Mouse (Mus musculus): ENCODE measurements around the gene Zfp553.

The Zfp553 gene

DNA sequence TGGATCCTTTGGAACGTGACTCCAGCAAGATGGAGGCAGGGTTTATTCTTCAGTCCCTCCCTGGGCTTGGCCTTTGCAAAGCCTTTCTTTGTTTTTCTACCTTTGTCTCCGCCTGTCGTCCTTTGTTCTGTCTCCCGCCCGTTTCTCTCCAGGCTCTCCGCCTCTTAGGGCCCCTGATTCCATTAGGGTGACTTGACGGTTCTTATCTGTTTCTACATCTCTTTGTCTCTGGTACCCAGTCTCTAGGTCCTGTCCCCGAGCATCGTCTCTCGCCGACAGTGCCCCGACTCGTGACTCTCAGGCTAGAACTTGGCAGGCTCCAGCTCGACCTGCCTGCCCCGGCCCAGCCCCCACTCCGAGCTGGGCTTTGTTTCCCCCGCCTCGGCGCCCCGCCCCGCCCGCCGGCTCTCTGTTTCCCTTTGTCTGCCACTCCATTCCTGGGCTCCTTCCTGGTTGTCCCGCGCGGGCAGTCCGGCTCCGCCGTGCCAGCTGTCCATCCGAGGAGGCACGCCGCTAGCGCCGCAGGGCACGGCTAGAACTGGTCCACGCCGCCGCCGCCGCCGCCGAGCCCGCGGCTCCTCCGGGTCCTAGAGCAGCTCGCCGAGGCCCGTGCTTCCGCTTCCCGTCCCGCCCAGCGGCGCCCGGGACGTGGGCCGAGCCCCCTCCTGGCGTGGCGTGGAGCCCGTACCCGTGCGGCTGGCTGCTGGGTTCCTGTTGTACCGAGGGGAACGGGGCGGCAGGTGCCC is at the start of gene Zfp553, which contains the start of gene Sept1:
Gene Zfp553 (plus strand): TSS at position 440 of the 746 bp plus-strand sequence.
Gene Sept1 (minus strand): TSS at position 509 of the 746 bp plus-strand sequence.
- DNase-seq (ENCODE audit: extremely low read depth, low read depth, low spot score), result no peak

DNA sequence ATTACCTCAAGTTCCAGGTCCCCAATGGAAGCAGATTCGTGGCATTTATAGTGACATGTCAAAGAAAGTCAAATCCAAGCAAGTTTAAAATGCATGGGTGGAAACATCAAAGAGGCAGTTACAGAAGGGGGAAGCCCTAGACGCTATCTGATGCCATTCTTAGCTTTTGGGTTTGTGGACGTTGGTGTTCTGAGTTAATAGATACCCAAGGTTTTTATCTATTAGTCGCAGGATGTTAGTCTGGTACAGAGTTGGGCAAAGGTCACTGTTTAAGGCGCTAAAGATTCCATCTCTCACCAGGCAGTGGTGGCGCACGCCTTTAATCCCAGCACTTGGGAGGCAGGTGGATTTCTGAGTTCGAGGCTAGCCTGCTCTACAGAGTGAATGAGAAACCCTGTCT is 49.5 kb upstream of the Zfp553 start:
- DNase-seq (ENCODE audit: extremely low read depth, low read depth, low spot score), result no peak

DNA sequence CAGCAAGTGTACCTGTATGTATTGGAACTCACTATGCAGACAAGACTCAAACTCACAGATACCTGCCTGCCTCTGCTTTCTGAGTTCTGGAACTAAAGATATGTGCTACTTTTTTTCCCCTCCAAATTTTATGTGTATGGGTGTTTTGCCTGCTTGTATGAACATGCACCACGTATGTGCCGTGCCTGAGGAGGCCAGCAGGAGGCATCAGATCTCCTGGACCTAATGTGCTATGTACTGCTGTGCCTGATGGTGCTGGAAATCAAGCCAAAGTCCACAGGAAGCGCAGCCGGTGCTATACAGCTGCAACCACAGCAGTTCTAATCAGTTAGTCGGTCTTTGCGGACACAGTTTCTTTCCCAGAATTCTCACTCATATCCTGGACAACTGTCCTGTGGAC is 49.0 kb upstream of the Zfp553 start:
- no peak for DNase-seq (ENCODE audit: extremely low read depth, low read depth, low spot score)

DNA sequence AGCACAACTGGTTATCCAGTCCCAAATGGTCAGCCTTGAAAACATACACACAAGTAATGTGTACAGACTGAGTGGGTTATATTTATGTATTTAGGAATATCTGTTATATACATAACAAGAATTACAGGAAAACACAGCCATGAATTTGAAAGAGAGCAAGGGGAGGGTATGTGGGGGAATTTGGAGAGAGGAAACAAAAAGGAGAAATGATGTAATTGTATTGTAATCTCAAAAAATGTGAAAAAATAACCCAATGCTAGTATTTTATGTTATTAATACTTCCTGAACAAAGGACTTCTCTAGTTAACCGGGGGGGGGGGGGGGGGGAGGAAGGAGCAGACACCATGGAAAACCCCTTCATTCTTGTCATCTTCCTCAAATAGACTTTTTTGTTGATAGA is 48.1 kb upstream of the Zfp553 start:
- no peak for DNase-seq (ENCODE audit: extremely low read depth, low read depth, low spot score)

DNA sequence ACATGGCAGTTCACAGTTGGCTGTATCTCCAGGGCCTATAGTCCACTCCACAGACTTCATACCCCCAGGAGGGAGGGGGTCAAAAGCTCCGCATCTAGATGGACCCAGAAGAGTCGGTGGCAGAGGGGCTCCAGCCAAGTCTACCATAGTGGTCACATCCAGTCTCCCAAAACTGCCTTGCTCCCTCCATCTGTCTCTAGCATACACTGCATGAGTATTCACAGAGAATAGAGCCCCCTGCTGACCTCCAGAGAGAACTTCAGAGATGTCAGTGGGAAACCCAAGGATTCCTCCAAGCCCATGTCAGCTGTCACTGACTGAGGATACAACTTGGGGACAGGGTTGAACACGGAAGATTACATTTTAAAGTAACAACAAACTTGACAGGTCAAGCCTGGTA is 47.3 kb upstream of the Zfp553 start:
- no peak for DNase-seq (ENCODE audit: extremely low read depth, low read depth, low spot score)

DNA sequence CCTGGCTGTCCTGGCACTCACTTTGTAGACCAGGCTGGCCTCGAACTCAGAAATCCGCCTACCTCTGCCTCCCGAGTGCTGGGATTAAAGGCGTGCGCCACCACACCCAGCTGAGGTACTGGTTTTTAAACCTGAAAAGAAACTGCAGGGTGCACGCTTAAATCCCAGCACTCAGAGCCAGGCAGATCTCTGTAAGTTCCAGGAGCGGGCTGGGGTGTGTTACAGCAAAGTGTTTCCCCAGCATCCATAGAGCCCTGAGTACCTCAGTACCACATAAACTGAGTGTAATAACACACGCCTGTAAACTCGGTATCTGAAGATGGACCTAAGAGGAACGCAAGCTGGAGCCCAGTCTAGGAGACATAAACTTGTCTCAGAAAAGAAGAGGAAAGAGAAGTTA is 45.5 kb upstream of the Zfp553 start:
- no peak for DNase-seq (ENCODE audit: extremely low read depth, low read depth, low spot score)

DNA sequence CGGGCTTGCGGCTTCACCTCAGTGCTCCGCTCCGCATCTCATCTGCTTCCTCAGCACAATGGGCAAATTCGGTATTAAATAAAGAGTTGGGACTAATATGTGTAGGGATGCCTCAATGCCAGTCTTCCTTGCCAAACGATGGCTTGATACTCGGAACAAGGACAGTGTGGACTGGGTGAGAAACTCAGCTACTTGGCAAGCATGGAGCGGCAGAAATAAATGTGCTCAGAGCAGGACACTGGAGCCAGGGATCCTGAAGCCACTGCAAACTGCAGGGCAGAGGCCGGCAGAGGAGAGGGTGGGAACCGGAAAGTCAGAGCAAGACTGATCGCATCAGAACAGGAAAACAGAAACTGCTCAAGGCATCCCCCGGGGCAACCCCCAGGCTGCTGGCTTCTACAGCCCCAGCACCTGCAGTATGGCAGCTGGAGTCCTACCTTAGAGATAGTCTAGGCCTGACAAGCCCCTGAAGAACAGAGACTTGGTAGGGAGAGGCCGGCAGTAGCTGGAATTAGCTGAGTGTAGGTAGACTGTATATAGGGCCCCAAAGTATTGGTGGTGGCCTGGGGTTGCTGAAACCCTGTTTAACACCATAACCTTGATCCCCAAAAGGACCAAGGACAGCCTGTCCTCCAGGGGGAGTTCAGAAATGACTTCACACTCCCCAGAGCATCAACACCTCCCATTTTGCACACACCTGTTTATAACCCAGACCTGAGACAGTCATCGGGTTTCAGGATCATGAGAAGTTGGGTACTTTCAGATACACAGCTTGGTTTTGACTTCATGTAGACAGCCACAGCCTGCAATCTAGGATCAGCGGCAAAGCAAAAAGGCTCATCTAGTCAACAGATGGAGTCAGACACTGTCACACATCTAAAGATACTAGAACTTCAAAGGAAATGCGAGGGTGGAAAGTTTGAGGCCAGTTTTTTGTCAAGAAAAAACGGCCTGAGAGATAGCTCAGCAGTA is 44.3 kb upstream of the Zfp553 start:
- DNase-seq (ENCODE audit: extremely low read depth, low read depth, low spot score), result no peak

DNA sequence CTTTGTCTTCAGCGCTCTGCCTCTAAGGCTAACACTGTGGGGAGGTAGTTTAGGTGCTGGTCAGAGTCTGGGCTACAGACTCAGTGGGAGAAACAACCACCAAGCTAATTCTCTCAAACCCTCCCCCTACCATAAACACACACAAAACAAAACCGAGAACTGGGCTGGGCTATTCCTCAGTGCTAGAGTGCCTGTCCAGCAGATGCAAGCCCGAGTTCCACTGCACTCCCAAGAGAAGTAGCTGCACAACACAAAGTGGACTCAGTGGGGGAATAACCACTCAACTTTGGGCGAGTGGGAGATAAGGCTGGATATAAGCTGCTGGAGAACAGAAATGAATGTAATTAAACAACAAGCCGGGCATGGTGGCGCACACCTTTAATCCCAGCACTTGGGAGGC is 42.2 kb upstream of the Zfp553 start:
- DNase-seq (ENCODE audit: extremely low read depth, low read depth, low spot score), result no peak

DNA sequence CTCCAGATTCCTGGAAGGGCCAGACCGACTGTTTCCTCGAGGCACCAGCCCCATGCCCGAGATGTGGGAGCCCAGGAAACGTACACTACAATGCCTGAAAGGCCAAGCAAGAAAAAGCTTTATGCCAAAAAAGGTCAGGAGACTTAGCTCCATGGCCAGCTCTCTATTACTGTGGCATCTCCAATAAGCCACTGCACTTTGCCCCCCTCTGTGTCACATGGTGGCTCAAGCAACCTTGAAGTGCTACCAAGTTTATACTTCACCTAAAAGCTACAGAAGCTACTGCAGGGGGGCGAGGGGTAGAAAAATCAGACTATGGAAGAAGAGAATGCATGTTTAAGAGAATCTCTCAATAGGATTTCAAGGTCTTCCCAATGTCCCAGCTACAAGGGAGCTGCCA is 39.9 kb upstream of the Zfp553 start:
- no peak for DNase-seq (ENCODE audit: extremely low read depth, low read depth, low spot score)

DNA sequence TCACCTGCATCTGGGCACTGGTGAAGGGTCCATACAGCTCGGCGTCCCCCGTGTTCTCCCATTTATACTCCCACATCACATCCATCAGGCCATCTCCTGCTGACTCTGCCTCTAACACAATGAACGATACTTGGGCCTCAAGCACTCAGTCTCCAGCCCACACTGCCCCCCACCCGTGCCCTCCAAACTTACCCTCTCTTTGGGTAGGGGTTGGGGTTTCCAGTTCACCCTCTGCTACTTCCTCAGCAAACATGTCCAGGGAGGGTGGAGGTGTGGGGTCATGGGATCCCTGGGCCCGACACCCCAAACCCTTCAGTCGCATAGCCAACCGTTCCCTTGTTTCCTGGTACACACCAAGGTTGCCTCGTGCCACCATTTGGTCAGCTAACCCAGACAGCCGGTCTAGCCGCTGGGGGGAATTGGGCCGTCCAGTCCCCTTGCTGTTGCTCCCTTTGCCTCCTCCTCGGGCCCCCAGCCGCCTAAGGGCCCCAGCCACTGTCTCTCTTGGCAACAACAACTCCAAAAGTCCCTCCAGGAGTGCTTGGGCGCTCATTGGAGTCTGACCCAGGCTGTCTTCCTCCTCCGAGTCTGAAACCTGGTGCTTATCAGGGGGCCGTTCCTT is 38.7 kb upstream of the Zfp553 start:
- no peak for DNase-seq (ENCODE audit: extremely low read depth, low read depth, low spot score)

DNA sequence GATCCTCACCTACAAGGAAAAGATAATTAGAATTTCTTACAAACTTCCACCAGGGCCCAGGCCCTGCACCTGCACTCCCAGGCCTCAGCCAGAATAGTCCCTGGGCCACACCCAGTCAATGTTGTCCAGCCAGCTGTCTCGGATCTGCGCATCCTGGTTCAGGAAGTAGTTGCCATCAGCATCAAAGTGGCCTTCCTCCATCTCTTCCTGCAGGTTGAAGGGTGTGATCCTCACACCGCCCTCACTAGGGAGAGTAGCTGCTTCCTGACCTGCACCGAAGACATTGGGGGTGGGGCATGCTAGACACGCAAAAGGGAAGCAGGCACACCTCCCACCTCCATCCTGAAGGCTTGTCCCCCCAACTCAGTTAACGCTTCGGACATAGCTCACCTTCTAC is 38.2 kb upstream of the Zfp553 start:
- DNase-seq (ENCODE audit: extremely low read depth, low read depth, low spot score), result no peak

DNA sequence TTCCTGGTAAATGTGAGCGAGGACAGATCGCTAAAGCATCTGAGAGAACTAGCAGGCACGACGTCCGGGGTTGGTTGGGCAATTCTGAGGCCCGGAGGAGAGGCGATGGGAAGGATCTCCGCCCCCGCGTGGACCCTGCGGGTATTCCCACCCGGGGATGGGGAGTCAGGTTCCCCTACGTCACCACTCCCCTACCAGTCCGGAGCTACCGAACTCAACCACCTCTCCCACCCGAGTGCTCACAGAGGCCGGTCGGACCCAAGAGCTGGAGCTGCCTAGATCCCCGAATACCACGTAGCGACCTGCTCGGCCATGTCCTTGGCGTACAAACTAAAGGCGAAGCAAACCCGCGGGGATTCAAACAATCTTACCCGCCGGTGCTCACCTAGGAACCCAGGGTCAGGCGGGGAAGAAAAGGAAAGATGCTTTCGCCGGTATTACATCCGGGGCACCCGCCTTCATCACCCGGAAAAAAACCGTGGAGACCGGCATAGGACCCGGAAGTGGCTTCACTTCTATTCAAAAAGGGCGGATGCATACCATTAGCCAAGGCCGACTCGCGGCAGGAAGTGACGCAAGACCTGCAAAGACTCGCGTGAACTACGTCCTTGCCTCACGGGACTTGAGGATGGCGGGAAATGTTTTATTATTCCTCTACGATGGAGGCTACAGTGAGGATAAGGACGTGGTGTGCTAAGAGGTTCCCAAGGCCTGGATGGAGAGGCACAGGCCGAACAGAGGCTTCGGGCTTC is 37.1 kb upstream of the Zfp553 start, which contains the start of gene Cd2bp2:
Gene Cd2bp2 (minus strand): TSS at position 507 of the 752 bp plus-strand sequence.
- peak; percentile 75 for DNase-seq (ENCODE audit: extremely low read depth, low read depth, low spot score)

DNA sequence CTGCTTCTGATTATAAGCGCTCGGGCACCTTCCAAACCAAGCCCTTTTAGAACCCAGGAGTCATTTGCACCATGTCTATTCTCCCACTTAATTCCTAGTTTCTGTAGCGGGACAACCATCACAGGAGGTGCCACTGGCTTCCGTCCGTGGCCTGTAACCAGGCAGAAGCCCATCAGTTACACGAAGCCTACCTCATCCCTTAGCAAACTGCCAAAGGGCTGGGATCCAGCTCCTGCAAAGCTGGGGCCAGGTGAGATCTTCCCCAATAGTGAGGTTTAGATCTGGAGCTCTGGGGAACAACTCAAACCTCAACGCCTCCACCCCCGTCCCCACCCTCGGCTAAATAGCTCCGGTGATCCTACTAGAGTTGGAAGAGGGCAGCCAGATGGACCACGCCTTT is 36.4 kb upstream of the Zfp553 start:
- DNase-seq (ENCODE audit: extremely low read depth, low read depth, low spot score), result no peak

DNA sequence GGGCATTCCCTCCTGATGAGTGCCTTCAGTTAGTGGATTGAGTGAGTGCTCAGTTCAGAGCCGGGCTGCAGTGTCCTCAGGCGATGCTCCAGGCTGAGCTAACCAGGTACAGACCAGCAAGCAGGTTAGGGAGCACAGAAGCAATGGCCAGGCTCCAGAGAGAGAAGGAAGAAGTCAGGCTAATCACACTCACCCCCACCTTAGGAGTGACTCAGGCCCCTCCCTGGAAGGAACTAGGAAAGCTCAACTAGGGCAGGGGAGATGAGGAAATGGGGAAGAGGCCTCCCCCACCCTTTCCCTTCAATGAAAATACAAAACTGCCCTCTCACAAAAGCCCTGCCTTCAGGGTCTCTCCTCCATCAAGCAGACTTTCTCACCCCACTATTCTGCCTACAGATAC is 26.3 kb upstream of the Zfp553 start:
- DNase-seq (ENCODE audit: extremely low read depth, low read depth, low spot score), result no peak

DNA sequence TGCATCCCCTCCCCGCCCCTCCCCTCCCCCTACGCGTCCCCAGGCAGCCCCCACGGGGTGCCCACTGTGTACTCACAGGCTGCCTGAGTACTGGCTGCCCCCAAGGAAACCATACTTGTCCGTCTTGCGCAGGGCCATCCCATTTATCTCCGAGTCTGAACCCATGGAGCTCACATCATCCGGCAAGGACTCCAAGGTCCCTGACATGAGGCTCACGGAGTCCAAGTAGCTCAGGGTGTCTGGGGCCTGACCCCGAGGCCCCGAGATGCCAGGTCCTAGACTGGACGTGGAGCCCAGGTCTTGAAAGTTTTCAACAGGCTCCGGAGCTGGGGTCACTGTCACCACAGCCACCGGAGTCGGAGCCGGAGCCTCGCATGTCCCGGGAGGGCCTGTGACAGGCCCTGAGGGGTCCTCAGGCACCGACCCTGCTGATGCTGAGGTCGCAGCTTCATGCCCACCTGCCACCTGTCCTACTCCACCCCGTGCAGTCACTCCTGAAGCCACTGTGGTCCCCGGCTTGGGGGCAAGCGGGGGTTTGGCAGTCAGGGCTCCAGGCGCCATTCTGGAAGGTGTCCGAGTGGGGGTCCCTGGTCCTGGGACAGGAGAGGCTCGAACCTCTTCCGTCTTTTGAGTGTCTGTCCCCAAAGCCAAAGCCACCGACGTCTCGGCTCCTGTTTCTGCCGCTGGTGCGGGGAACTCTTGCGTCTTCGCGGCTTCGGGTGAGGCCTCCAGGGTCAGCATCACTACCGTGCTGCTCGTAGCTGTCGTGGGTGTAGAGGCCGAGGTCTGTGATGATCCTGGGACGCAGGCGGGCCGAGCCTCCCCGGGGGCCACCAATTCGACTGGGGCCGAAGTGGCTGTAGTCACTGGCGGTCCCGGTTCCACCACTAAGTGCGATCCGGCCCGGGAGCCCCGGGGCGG is 25.2 kb upstream of the Zfp553 start:
- DNase-seq (ENCODE audit: extremely low read depth, low read depth, low spot score), result no peak

DNA sequence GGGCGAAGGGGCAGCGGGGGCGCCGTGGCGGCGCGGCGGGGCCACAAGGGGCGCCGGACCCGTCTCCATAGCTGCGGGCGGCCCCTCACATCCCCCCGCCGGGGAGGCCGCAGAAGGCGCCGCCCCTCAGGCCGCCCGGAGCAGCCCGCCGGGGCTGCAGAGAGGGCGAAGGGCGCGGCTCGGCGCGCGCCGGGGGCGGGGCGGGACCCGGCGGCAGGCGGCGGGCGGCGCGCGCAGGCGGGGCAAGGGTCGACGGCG is 24.6 kb upstream of the Zfp553 start, which contains the start of gene Tbc1d10b:
Gene Tbc1d10b (minus strand): TSS at position 174 of the 258 bp plus-strand sequence.
- DNase-seq (ENCODE audit: extremely low read depth, low read depth, low spot score), result no peak

DNA sequence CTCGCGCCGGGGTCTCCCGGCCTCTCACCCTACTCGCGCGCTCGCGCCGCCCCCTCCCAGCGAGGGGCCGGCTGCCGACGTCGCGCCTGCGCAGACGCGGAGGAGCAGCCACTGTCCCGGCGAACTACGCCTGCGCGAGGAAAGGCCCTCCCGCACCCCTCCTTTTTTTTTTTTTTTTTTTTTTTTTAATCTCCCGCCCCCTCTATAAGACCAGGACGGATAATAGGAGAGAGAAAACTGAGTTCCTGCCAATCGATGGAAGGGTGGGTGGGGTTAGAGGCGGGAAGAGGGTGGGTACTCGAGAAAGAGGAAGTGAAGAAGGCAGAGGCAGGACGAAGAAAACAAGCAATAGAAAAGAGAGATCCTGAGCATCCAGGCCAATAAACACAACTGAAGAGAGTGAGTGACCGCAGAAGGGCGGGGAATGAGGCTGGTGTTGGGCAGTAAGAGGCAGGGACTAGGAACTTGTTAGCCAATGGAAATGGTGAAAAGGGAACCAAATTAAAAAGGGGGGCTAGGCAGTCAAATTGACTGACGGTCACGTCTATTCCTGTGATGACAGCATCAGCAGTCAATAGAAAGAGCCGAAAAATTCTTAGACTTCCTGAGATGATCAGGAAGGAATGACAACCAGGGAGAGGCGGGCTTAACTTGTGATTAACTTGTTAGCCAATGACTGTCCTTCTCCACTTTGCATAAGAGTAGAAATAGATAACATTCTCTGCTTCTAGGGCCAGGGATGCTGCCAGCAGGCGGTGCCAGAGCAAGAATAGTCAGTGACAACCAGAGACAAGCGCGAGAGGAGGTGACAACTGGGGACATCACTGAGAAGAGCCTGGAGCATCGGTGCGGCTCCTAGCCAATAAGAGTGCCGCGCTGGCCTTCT is 24.1 kb upstream of the Zfp553 start, which contains the start of gene Mylpf:
Gene Mylpf (plus strand): TSS at position 338 of the 886 bp plus-strand sequence.
- DNase-seq (ENCODE audit: extremely low read depth, low read depth, low spot score), result peak; percentile 99

DNA sequence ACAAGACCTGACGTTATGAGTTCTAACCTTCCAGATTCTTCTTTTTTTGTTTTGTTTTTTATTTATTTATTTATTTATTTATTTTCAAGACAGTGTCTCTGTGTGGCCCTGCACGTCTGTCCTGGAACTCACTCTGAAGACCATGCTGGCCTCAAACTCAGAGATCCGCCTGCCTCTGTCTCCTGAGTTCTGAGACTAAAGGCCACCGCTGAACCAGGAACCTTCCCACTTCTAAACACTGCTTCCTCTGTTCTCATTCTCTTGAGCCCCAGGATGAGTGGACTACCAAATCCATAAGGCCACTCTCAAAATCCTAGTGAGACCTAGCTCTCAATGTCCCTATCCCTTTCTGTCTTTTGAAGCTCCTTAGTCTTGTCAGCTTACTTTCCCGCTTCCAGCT is 23.0 kb upstream of the Zfp553 start:
- DNase-seq (ENCODE audit: extremely low read depth, low read depth, low spot score), result no peak

DNA sequence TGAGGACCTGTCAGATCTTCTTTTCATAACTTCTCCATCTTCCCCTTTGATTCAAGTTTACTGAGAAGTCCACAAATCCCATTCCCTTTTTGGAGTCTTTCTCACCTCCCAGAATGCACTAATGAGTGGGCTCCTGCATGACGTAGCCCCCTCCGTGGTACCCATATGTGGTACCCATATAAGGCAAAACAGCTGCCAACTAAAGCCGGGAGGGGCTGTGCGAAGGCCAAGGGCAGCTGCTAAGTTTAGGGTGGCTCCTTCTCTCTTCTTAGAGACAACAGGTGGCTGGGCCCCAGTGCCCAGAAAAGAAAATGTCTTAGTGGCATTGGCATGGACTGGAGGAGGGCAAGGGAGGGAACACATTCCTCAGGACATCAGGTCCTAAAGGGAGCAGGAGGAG is 22.6 kb upstream of the Zfp553 start:
- DNase-seq (ENCODE audit: extremely low read depth, low read depth, low spot score), result no peak
